Mouse (Mus musculus) NIH3T3 (cell line): ENCODE measurements at regions not wholly inside any gene's neighbourhood (a gene's known extent, or its start where the extent isn't known, plus 50 kb on each side); places are given as distances from the start of the nearest gene placed in this dataset.

Experiments
- DNase-seq: peaks from one replicate; pipeline ENCODE4 v3.0.0-alpha.2; 2012; ENCODE audit warnings: low read depth

DNA sequence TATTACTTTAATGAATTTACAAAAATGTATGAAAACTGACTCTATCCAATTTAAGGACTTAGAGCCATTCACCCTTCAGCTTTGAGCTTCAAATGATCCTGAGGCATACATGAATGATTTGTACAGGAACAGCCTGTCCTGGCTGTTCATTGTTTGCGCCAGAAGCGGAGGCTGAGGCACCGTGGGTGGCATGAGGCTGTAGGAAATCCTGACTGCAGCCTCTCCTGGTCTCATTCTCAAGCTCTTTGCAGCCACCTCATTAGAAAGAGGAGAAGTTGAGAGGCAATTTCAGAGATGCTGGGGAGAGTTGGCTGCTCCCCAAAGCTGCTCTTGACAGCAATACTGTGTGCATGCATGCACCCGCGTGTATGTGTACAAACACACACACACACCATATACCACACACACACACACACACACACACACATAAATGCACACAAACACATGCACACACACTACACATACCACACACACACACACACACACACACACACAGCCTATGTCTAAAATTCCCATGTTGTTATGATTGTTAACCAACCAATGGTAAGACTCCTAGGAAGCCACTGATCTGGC lies 434.9 kb upstream of the Btbd3 start:
- no peak for DNase-seq

DNA sequence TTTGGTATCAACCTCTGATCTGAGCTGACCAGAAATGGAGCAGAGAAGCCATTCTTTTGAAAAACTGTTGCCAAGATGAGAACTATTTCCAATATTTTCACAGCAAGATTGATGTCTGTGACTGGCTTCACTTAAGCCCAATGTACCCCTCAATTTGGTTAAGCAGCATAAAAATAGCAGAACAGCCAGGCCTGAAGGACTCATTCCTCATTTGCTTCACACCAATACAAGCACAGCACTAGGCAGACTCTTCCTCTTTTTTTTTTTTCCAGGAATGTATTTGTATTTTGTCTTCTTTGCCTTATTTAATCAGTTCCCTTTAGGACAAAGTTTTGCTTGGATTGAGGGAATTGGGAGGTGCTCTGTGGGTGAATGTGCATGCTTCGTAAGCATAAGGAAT lies 441.4 kb upstream of the Btbd3 start:
- no peak for DNase-seq

DNA sequence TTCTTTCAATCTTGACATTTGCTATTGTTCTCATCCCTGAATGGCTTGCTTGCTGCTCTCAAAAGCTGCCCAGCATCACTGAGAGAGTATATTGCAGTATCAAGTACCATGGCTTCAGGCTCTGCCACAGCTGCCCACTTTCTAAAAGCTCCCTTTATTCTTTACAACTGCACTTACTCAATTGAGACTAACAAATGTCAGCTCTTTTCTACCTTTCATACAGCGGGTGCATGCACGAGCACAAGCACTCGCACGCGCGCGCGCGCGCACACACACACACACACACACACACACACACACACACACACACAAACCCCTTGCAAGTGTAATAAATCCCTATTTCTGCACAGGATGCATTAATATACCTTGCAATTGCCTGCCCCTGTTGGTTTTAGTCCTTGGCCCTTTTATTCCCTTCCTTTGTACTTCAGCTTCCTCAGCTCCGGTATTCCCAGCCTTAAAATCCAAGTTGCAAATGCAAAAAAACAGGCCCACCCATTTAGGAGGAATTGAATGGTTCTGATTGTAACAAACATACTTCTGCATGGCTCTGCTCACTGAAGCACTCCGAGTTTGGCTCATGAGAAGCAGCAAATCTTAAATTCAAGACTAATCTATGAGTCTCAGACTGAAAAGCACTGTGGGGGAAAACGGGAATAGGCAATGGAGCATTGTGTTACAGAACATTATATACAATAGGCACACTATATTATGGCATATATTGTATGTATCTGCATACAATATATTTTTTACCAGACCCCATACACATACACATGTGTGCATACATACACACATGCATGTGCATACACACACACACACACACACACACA lies 447.7 kb upstream of the Btbd3 start:
- DNase-seq: no peak

DNA sequence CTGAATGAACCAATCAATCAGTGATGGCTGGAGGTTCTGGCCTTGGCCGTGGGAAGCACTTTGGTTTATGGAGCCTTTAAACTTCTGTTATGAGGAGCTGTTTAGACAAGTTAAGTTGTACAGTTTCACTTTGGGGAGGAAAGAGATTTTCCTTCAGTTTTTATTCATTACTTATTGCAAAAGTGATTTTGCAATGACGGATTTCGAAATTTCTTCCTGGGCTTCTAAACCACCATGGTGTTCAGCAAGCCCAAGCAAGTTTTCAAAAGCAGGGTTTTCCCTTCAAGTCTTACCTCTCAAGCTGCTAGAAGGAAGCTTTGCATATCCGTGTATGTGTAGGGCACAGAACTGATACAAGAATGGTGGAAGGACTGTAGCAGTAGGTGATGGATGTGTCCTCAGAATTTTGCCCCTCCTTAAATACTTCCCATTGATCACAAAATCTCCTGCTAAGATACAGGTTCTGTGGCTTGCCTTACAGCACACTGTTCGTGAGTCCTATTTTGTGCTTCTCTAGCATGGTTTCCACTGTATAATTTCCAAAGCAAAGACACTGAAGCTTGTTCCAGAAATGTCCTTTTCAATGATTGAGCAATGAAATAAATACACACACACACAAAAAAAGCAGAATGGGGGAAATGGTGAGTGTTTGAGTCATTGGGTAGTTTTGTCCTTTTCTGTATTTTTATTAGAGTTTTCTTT lies 448.6 kb upstream of the Btbd3 start:
- peak; percentile 63 for DNase-seq

DNA sequence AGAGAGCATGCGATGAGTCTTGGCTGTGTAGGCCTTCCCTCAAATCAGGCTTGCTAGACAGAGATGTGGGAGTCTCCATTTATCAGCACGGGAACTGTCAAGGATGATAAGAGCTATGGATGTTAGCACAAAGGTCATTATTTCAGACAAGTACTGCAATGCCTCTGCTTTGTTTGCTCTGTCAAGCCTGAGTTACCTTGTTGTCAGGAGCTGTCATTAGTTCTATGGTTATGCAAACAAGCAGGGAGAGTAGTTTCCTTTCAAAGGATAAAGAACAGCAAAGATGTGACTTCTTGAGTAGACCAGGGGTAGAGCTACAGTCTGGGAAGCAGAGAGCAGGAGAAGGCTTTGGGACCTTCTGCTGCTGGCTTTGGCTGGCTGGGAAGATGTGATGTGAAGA lies 461.5 kb upstream of the Btbd3 start:
- no peak for DNase-seq

DNA sequence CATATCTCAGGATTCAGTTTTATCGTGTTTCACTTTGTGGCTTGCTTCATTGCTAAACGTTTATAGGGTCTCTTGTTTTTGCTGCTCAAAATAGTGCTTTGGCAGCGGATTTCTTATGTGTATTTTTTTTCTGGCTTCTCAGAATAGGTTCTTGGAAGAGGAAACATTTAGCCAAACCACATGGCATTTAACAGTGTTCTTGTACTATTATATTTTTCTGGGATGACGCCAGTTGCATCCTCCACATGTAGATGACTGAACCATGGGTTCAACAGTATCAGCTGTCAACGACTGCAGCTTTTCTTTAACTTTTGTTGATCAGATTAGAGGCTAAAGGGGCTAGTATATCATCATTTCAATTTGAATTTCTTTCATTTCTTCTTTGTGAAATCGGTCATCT lies 472.3 kb upstream of the Btbd3 start:
- DNase-seq: peak; percentile 68

DNA sequence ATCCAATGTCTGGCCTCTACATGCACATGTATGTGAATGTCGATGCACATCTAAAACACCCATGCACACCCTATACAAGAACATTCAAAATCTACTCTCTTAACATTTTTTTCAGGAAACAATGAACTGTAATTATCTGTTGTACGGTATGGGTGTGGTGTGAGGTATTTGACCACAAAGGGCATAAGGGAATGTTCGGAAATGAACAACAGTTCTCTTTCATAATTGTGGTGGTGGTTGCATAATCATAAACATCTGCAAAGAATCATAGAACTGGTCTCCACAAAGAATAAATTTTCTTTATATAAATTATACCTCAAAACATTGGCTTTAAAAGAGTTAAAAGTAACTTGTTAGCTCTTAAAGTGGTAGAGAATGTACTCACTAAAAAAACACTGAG lies 478.9 kb upstream of the Btbd3 start:
- peak; percentile 36 for DNase-seq

DNA sequence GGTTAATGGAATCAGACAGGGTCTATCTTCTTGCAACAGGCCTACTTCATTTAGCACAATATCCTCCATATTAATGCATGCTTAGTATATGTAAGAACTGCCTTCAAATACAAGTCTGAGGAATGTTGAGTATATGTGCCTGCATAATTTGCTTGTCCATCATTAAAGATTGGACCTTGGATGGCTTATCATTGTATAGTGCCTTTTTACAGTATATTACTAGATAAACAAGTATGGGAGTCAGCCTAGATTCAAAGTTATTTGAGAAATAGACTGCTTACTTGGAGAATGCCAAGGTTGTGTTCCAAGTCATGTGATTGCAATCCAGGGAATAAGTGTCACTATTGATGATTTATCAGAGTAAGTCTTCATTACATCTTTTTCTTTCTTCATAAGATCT lies 491.6 kb upstream of the Btbd3 start:
- DNase-seq: no peak

DNA sequence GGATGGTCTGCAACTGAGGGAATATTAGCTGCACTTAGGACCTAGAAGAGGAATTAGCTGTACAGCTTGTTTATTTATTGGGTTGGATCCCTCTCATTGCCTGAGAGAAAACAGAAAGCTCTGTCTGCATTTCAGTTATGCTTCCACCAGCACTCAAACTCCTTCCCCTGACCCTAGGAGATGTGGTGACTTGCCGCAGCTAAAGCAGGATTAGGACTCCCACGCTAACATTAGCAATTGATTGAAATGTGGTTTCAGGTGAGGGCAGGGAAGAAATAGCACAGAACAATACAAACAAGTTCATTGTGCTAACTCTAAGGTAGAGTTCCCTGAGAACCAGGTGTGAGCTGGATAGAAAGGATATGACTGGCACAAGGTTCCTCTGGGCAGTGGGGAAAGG lies 496.9 kb upstream of the Btbd3 start:
- no peak for DNase-seq

DNA sequence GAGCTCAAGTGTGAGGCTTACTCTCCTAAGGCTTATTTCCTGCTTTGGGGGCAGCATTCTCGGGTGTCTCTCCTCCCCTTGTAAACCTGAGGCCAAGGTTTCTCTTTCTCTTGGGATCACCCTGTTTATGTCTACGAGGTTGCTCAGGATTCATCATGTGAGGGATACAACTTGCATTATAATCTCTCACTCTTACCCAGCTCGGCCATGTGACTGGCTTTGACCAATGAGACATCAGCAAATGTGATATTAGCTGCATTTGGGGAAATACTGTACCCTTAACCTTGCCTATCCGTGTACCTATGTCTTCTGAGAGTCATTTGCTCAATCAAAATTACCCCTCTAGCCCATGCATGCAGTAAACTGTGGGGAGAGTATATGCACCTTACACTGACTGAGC lies 498.0 kb upstream of the Btbd3 start:
- DNase-seq: no peak

DNA sequence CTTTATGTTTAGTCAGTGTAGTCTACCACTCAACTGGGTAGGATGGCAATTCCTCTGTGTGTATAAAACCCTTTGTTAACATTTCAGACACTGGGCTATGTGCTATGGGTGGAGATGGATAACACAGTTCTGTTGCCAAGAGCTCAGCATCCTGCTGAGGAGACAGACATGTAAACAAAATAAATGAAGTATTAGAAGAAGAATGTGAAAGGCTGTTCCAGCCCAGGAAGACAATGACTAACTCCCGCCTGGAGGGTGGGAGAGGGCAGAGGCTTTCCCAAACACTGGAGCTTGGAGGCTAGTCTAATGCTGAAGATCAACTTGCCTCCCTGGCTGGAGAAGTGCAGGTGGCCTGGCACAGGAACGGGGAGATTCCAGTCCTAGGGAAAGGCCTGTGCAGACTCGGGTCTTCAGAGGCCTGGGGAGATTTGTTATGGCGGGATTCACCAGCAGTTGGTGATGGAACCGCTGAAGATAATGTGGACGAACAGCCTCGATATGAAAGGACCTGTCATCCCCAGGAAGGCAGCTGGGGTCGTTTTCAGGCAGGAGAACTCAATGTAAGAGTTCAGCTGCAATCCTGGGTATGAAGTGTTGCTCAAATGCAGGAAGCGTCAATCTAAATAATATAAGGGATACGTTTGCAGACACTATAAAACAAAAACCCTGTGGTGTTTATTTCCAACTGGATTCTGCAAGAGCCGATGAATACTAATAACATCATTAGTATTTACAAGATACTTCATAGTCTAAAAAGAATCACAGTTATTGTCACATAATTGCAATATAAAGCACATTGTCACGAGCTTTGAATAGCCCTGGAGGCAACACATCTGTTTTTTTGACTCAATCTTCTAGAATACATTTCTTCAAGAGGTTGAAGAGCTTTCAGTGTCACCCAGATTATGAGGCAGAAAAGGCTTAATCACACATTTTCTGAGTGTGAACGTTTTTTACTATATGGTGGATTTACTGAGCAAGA lies 498.8 kb upstream of the Btbd3 start:
- DNase-seq: peak; percentile 54

DNA sequence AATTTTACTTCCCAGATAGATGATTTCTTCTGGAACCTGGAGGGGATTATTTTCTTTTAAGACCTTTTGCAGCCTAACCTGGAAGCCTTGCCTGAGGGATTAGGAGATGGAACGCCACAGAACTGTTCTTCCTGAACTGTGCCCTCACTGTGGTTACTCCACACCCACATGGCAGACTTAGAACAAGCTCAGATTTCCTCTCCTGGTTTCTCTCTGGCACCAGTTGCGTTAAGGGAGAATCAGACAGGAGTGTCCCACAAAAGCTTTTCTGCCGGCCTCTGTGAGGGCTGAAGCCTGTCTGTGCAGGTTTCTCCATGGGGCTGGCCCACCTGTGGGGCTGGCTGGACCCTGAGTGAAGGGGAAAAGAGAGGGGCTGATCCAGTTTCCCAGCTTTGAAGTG lies 500.1 kb upstream of the Btbd3 start:
- DNase-seq: no peak

DNA sequence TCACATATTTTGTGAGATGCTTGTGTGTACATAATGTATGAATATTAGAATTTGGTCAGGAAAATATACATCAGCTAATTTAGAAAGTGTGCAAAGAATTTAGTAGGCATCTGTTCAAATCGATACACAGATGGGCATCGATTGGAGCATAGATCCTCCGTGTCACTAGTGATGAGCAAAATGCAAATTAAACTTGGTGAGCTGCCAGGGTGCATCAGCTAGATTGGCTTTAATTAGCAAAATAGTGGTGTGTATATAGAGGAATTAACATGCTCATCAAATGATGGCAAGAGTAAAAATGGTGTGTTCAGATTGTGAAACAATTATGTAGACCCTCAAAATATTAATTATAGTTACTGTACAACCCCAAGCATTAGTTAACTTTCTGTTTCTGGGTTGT lies 501.9 kb upstream of the Btbd3 start:
- DNase-seq: no peak

DNA sequence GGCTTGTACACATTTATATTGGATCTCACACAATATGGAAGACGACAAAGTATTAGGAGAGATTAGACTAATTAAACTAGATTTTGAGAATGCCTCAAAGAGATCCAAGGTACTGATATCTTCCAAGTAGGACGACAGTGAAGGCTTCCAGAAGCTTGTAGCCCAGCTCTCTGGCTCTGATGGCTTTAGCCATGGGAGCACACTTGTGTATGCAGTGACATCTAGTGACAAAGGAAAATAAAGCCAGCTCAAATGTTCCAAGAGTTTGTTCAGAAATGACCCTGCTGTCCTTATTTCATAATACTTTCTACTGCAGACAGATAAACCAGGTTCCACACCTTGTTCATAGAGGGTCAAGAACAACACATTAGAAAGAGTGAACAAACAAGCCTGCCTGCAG lies 524.0 kb upstream of the Btbd3 start:
- DNase-seq: peak; percentile 74

DNA sequence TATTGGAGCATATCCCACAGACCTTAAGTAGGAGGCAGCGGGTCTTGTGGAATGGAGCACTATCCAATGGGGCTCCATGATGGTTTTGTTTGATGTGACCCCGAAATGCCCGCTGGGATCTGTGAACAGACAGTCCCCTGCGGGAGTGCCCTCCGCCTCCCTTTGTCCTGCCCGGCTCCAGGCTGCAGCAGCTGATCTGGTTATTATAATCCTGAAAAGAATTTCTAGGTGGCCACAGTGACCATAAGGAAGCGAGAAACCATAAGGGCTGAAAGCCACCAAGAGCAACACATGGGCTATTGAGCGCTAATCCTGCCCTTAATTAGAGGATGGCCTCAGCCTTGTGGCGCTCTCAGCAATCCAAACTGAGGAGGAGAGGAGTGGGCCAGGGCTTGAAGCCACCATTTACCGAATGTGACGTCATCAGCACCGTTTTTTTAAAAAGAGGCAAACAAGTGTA lies 525.9 kb upstream of the Btbd3 start:
- DNase-seq: no peak

DNA sequence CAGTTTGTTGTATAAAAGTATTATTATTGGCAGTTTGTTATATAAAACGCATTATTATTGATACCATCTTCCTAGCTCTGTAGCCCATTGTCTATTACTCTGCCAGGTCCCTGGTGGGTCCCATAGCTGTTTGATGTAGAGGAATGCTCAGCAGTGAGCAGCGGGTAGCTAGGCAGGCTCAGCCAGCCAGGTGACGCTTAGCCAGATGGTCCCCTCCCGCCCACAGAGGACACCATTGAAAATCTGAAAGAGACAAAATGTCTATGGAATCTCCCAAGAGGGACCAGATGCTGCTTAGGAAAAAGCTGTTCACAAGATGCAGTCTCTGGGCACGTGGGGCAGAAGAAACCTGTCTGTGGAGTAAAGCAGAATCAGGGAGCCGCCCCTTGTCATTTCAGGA lies 526.5 kb upstream of the Btbd3 start:
- no peak for DNase-seq

DNA sequence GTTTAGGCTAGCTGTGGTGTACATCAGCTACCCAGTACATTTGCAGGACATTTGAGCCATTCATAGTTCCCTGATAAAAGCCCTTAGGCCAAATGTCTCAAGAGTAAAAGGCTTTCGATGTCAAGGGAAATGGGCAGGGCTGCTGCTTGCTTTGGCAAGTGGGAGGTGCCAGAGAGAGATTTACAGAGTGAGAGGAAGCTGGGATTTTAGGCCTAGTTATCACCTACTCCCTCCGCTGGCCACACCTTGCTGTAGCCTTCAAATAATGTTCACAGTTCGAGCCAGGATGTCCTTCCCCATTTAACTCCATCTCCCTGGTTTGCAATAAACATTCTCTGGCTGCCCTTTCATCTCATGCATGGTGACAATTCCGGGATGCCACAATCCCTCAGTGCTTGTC lies 527.2 kb upstream of the Btbd3 start:
- peak; percentile 61 for DNase-seq

DNA sequence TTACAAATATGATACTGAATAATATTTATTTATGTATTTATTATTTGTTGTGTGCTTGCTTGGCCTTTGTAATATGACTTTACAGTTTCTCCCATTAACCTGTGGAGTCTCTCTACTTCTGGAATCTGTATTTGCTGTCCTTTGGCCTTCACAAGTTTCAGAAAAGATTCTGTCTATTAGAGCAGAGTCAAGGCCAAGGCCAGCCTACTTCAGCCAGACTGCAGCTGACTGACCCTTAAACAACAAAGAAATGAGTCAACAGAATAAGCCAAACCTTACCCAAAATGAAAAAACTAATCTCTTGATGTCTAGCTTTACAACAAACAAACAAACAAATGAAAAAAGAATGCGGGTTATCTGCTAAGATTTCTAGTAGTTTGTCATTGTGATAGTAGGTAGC lies 532.7 kb upstream of the Btbd3 start:
- DNase-seq: no peak

DNA sequence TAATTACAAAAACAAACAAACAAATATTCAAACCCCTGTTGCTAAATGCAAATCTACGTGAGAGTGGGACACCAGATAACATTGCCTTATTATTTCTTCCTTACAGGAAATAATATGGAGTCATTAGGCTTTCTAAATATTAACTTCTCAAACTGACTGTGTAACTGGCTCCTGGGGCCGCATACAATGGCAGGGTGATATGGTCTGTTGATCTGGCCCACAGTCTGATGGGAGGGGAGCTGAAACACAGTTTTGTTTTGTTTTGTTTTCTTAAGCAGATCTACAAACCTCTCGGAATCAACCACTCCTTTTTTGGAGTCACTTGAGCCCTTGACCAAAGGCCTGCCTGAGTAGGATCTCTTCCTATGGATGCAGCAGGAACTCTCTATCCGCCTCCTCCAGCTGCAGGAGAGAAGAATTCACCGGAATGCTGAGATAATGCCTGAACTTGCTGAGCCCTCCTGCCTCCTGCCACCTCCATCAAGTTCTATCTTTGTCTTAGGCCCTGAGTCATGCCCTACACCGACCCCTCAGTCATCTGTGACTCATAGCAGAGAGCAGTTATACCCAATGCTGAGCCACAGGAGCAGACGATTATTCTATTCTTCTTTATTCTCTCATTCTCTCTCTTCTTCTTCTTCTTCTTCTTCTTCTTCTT lies 534.5 kb upstream of the Btbd3 start:
- DNase-seq: peak; percentile 50

DNA sequence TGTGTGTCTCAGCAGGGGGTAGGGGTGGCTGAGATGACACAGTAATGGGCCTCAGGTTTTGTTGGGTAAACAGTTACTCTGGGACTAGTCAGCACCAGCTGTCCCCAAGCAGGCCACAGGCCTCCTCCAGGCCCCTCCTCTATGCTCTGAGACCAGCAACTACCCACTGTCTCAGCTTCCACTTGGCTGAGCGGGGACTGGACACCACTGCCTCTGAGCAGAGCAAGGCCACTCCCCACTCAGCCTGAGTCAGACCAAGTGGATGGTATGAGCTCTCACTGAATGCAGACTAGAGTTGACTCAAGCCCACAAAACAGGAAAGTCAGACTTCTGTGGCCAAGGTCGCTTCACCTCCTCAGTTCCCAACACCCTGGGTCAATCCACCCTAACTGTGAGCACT lies 540.5 kb upstream of the Btbd3 start:
- DNase-seq: peak; percentile 64

DNA sequence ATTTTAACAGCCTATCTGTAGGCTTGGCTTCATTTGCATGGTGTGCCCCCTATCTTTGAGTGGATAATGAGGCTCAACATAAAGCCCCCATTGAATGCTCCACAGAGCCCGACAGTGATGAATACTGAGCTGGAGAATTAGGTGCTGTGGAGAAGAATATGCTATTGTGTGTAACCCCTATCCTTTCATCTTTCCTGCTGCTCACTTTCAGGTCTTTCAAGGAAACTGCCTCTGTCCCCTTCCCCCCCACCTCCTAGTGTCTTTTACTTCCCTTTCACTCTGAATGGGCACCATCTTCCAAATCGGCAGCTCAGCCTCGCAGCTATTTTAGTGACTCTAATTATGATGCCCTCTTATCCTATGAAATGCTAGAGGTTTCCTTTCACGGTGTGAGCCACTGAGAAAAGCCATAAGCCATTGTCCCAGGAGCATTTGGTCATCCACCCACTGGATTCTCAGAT lies 549.8 kb upstream of the Btbd3 start:
- no peak for DNase-seq
